Mouse (Mus musculus): ENCODE results near the gene Pik3ap1. TPM values are rescaled to one million over a fixed set of nuclear protein-coding genes. Genes with fewer than 3 reads are reported as not detected.

Gene Pik3ap1
- total RNA-seq, 2 experiments from 2014 or later: 2.0 to 3.2 TPM

- intact Hi-C loops (cut with DNase I): loop anchor here (10.0 kb wide), 1 partner anchor 494 kb away; no protein-coding TSS in a partner anchor
- no peak for DNase-seq (ENCODE audit: extremely low spot score in 1 of 2, low spot score in 2 of 2)
Measured at GRCm38 (mm10) chr19:41260736-41261135, 124.2 kb downstream of the Pik3ap1 start.

- intact Hi-C loops (cut with DNase I): no loop called here
- no peak for DNase-seq (ENCODE audit: extremely low spot score in 1 of 2, low spot score in 2 of 2)
Measured at GRCm38 (mm10) chr19:41259256-41259655, 125.6 kb downstream of the Pik3ap1 start.

GRCm38 (mm10) chr19:41258707-41259106 is 126.2 kb downstream of the Pik3ap1 start:
- DNase-seq (ENCODE audit: extremely low spot score in 1 of 2, low spot score in 2 of 2): no peak
- intact Hi-C loops (cut with DNase I): no loop called here

GRCm38 (mm10) chr19:41254584-41254983 is 130.3 kb downstream of the Pik3ap1 start:
- no peak for DNase-seq (ENCODE audit: extremely low spot score in 1 of 2, low spot score in 2 of 2)
- intact Hi-C loops (cut with DNase I): no loop called here

GRCm38 (mm10) chr19:41248968-41249367 is 135.9 kb downstream of the Pik3ap1 start:
- no peak for DNase-seq (ENCODE audit: extremely low spot score in 1 of 2, low spot score in 2 of 2)
- intact Hi-C loops (cut with DNase I): loop anchor here (5.0 kb wide), 1 partner anchor 147 kb away; no protein-coding TSS in a partner anchor

- DNase-seq (ENCODE audit: extremely low spot score in 1 of 2, low spot score in 2 of 2): no peak
- intact Hi-C loops (cut with DNase I): loop anchor here (5.0 kb wide), 1 partner anchor 146 kb away; no protein-coding TSS in a partner anchor
Measured at GRCm38 (mm10) chr19:41248271-41248670, 136.6 kb downstream of the Pik3ap1 start.

- intact Hi-C loops (cut with DNase I): loop anchor here (5.0 kb wide), 1 partner anchor 144 kb away; no protein-coding TSS in a partner anchor
- no peak for DNase-seq (ENCODE audit: extremely low spot score in 1 of 2, low spot score in 2 of 2)
Measured at GRCm38 (mm10) chr19:41246271-41246670, 138.6 kb downstream of the Pik3ap1 start.

GRCm38 (mm10) chr19:41244581-41244980 is 140.3 kb downstream of the Pik3ap1 start:
- DNase-seq (ENCODE audit: extremely low spot score in 1 of 2, low spot score in 2 of 2): peak in 1 of 2 experiments; percentile 51
- intact Hi-C loops (cut with DNase I): no loop called here

- intact Hi-C loops (cut with DNase I): no loop called here
- no peak for DNase-seq (ENCODE audit: extremely low spot score in 1 of 2, low spot score in 2 of 2)
Measured at GRCm38 (mm10) chr19:41241997-41242396, 142.9 kb downstream of the Pik3ap1 start.

GRCm38 (mm10) chr19:41233698-41234097 is 151.2 kb downstream of the Pik3ap1 start:
- no peak for DNase-seq (ENCODE audit: extremely low spot score in 1 of 2, low spot score in 2 of 2)
- intact Hi-C loops (cut with DNase I): no loop called here

Other genes with a start within 250 kb of the Pik3ap1 start
- gene Tll2, start 178.3 kb downstream of the Pik3ap1 start, total RNA-seq (2021): 1 to 10 TPM; 2.0 to 2.2 TPM
- gene Tm9sf3, start 121.1 kb downstream of the Pik3ap1 start, total RNA-seq (2021): 100 to 1,000 TPM; 141 to 142 TPM
- 10 to 100 TPM; 17.3 to 18.7 TPM for gene Lcor, start 97.5 kb upstream of the Pik3ap1 start, total RNA-seq (2021)
- gene Gm340, start 197.3 kb upstream of the Pik3ap1 start, total RNA-seq (2021): 10 to 100 TPM in 1 of 2 experiments, 1 to 10 TPM in 1; 9.8 to 10.8 TPM

Measured in left cerebral cortex, postnatal 10 days (tissue).